Mouse (Mus musculus) liver, postnatal 0 days (tissue): Measurements from ENCODE around the gene Als2cr12. TPM values are rescaled to one million over a fixed set of nuclear protein-coding genes. Genes with fewer than 3 reads are reported as not detected.
A peak's percentile ranks its signal among the peaks of the same experiment; 100 is the strongest.
"Not testable (repeated sequence)": the region's sequence is repeated elsewhere in the genome, so short reads cannot be mapped to it uniquely, and the experiment has no call there.

Experiments used
- ATAC-seq: fragments of 200-750 bp; cut with Nextera tagmentation; 2 replicates; pipeline ENCODE4 v1.8.0; 2017; ENCODE audit warnings: mild to moderate bottlenecking, moderate library complexity
- DNase-seq: peaks from one replicate; pipeline ENCODE4 v3.0.0-alpha.2; 2016
- H3K27ac ChIP-seq: fragments of 300-500 bp; sonication (generic); 2 replicates; pipeline ENCODE4 v1.5.1; 2014; ENCODE audit warnings: antibody characterized with exemption, moderate library complexity, mild to moderate bottlenecking, low read depth
- H3K27me3 ChIP-seq: fragments of 300-500 bp; sonication (generic); 2 replicates; pipeline ENCODE4 v1.6.1; 2014; ENCODE audit warnings: low read length, control low read depth, mixed read lengths; ENCODE audit not compliant: insufficient read depth
- H3K36me3 ChIP-seq: fragments of 300-500 bp; sonication (generic); replicated peaks from 2 replicates; pipeline ENCODE4 v1.6.1; 2014; ENCODE audit warnings: mild to moderate bottlenecking, control low read depth, low read length, moderate library complexity, mixed read lengths; ENCODE audit not compliant: insufficient read depth
- H3K4me1 ChIP-seq: fragments of 300-500 bp; sonication (generic); 2 replicates; pipeline ENCODE4 v1.6.1; 2014; ENCODE audit warnings: antibody characterized with exemption, mild to moderate bottlenecking, control low read depth; ENCODE audit not compliant: insufficient read depth
- H3K4me2 ChIP-seq: fragments of 300-500 bp; sonication (generic); 2 replicates; pipeline ENCODE4 v1.6.1; 2014; ENCODE audit warnings: low read depth, mild to moderate bottlenecking, low read length, moderate library complexity, mixed read lengths
- H3K4me3 ChIP-seq: fragments of 300-500 bp; sonication (generic); 2 replicates; pipeline ENCODE4 v1.5.1; 2014; ENCODE audit warnings: low read depth, low read length
- H3K9ac ChIP-seq: fragments of 300-500 bp; sonication (generic); replicated peaks from 2 replicates; pipeline ENCODE4 v1.6.1; 2014; ENCODE audit warnings: mild to moderate bottlenecking, moderate library complexity
- H3K9me3 ChIP-seq: fragments of 300-500 bp; sonication (generic); 2 replicates; pipeline ENCODE4 v1.6.1; 2016; ENCODE audit warnings: mild to moderate bottlenecking, control low read depth, low read length, mixed read lengths
- CTCF ChIP-seq: sonication (generic); IDR thresholded peaks from 2 replicates; pipeline ENCODE4 v1.5.1; 2016; ENCODE audit warnings: antibody characterized with exemption, low read depth
- EP300 ChIP-seq: IDR thresholded peaks from 2 replicates; pipeline ENCODE4 v1.6.1; 2016; ENCODE audit warnings: antibody characterized with exemption, low read depth, mild to moderate bottlenecking
- WGBS: fragments of 180-500 bp; shearing (Covaris S2); extraction: QIAGEN DNeasy Blood & Tissue Kit; methylation state at CpG from one replicate; pipeline ENCODE4 v1.1.7; 2014; ENCODE audit not compliant: insufficient replicate concordance; 5-methylcytosine and 5-hydroxymethylcytosine counted together
- polyA plus RNA-seq: library from polyadenylated mRNA; unstranded; fragments of >200 nt; fragmentation: Nextera tagmentation; extraction: Ambion mirVana; gene quantifications from 2 replicates; pipeline ENCODE4 v1.2.1, GENCODE M21; 2015

The Als2cr12 gene
- polyA plus RNA-seq, 1 experiment from 2014 or later = not detected

DNA sequence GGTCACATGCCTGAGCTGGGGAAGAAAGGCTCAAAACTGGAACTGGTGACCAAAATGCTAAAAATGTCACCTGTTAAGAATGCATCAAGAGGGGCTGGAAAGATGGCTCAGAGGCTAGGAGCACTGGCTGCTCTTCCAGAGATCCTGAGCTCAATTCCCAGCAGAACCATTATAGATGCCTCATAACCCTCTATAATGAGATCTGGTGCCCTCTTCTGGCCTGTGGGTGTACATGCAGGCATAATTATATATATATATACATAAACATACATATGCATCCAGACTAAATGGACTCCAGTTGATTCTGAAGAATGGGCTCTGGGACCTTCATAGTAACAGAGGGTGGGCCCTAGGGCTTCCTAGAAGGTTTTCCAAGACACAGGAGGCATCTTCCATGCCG is 18.2 kb downstream of the Als2cr12 start:
- WGBS = 82% methylated on average over 1 of the region's 1 CpGs
- Histone ChIP-seq H3K27me3 (no peaks in the 10 kb centered on the region), H3K9me3 (no peaks in the 10 kb centered on the region), H3K4me1 (no peaks in the 10 kb centered on the region), H3K27ac (no peak overlapping the region), H3K4me3 (no peak overlapping the region), H3K4me2 (no peak overlapping the region), H3K9ac (no peak overlapping the region), H3K36me3 (no peaks in the 10 kb centered on the region)
- DNase-seq (peak; percentile 30), ATAC-seq (no peak)
- TF ChIP-seq EP300 (no peak), CTCF (peak; percentile 67)

DNA sequence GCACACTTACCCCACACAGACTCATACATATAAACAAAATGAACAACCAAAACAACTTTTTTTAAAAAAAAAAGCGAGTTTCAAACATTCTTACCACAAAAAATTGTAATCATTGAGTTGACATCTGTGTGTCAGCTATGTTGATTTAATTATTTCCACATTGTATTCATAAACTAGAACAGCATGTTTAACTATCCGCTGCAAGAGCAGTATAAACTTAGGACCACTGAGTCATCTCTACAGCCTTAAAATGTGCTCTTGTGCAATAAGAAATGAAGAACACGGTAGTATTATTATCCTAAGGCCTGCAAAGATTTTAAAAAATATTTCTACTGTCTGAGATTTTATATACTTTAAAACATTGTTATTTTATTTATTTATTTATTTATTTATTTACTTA is 20.8 kb downstream of the Als2cr12 start:
- Histone ChIP-seq H3K9me3 (no peaks in the 10 kb centered on the region), H3K4me3 (no peak overlapping the region), H3K27ac (no peak overlapping the region), H3K36me3 (no peaks in the 10 kb centered on the region), H3K4me2 (no peak overlapping the region), H3K9ac (no peak overlapping the region), H3K4me1 (no peaks in the 10 kb centered on the region), H3K27me3 (no peaks in the 10 kb centered on the region)
- TF ChIP-seq EP300 = no peak
- no peak for TF ChIP-seq CTCF
- DNase-seq (no peak), ATAC-seq (no peak)
- 78% methylated on average over 3 of the region's 3 CpGs for WGBS

DNA sequence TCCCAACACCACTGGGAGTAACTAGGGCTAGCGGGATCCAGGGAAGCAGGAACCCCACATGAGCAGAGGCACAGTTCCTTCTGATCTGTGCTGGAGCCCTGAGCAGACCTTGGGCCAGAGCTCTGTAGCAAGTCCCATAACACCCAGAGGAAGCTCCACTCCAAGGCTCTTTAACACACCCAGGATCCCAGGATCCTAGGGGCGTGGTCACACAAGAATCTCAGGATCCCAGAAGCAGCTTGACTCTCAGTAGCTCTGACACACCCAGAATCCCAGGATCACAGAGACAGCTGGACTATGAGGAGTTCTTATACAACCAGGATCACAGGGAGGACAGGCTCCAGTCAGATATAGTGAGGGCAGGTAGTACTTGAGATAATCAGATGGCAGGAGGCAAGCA is 23.7 kb downstream of the Als2cr12 start:
- no peak overlapping the region for H3K4me2 ChIP-seq
- H3K4me3 ChIP-seq = no peak overlapping the region
- H3K36me3 ChIP-seq = no peaks in the 10 kb centered on the region
- TF ChIP-seq EP300 = no peak
- no peak for TF ChIP-seq CTCF
- no peaks in the 10 kb centered on the region for H3K27me3 ChIP-seq
- H3K4me1 ChIP-seq = no peaks in the 10 kb centered on the region
- no peak overlapping the region for H3K9ac ChIP-seq
- ATAC-seq (no peak), DNase-seq (no peak)
- no peak overlapping the region for H3K27ac ChIP-seq
- WGBS = 63% methylated on average over 2 of the region's 2 CpGs
- H3K9me3 ChIP-seq = no peaks in the 10 kb centered on the region

DNA sequence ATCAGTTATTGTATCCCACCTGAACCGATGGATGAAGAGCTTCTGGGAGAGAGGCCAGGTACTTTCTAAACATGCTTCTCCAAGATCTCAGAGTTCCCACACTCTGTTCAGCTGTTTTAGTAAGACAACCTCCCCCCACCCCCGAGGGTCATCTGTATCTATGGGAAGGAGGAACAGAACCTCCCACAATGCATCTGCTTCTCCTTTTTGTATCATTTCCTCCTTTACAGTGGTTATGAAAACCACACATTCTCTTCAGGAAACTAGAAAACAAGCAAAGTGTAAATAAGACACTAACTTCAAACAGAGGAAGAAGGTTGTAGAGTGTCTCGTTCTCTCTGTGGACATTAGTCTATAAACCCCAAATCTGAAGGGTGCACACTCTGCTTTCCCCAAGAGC is 26.2 kb downstream of the Als2cr12 start:
- H3K27ac ChIP-seq, H3K36me3 ChIP-seq, DNase-seq, H3K9ac ChIP-seq, H3K9me3 ChIP-seq, ATAC-seq, H3K4me3 ChIP-seq, H3K27me3 ChIP-seq, H3K4me2 ChIP-seq, H3K4me1 ChIP-seq: not testable (repeated sequence)
- WGBS = 54% methylated on average over 3 of the region's 3 CpGs

DNA sequence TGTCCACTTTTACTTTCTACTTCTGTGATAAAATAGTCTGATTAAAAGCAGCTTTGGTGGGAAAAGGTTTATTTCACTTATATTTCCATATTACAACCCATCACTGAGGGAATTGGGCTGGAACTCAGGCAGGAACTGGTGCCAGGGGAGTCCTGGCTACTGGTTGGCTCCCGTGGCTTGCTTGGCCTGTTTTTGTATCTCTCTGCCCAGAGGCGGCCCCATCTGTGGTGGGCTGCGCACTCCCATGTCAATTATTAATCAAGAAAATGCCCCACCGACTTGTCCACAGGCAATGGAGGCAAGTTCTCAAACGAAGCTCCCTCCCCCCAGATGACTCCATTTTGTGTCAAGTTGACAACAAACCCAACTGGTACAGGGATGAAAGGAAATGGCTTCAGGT is 27.6 kb downstream of the Als2cr12 start:
- TF ChIP-seq EP300 = no peak
- no peak for TF ChIP-seq CTCF
- no peaks in the 10 kb centered on the region for H3K36me3 ChIP-seq
- H3K9me3 ChIP-seq = no peaks in the 10 kb centered on the region
- H3K9ac ChIP-seq = no peak overlapping the region
- ATAC-seq (no peak), DNase-seq (no peak)
- 79% methylated on average over 5 of the region's 5 CpGs for WGBS
- no peak overlapping the region for H3K4me2 ChIP-seq
- no peak overlapping the region for H3K27ac ChIP-seq
- no peaks in the 10 kb centered on the region for H3K27me3 ChIP-seq
- no peaks in the 10 kb centered on the region for H3K4me1 ChIP-seq
- no peak overlapping the region for H3K4me3 ChIP-seq

DNA sequence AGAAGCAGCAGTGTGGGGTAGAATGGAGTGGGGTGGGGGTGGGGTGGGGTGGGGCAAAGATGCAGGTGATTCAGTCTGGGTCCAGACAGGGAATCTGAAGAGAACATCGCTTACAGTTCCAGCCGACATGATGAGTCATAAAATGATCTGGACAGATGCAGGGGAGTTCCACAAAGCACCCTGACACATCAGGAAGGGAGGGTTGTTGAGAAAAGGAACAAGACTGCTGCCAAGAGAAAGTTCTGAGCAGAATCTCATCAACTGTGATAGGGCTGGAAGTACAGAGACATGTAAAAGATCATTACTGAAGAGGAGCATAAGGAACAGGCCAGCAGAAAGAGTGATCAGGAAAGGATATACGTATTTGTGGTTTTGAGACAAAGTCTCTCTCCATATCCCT is 32.4 kb downstream of the Als2cr12 start:
- not testable (repeated sequence) for H3K4me1 ChIP-seq, H3K27me3 ChIP-seq, H3K9ac ChIP-seq, H3K36me3 ChIP-seq, H3K4me2 ChIP-seq, ATAC-seq, H3K9me3 ChIP-seq, H3K4me3 ChIP-seq, DNase-seq, H3K27ac ChIP-seq
- 79% methylated on average over 3 of the region's 3 CpGs for WGBS

DNA sequence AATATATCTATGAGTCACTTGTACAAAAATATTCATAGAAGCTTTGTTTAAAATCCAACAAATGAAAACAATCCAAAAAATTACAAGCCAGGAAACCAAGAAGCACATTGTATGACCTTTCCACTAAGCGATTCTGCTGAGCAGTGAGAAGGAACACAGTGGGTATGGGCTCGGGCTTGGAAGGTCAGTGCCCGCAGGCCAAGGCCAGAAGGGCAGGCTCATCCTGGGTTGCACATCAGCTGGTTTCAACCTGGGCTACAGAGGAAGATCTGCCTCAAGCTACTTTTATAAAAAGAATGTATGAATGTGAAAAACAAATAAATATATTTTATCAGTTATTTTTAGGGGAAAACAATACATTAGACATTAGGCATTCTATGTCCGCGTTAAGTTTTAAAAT is 33.1 kb downstream of the Als2cr12 start:
- ATAC-seq, H3K4me3 ChIP-seq, H3K9ac ChIP-seq, H3K9me3 ChIP-seq, H3K4me2 ChIP-seq, H3K27me3 ChIP-seq, DNase-seq, H3K36me3 ChIP-seq, H3K4me1 ChIP-seq, H3K27ac ChIP-seq: not testable (repeated sequence)
- 86% methylated on average over 5 of the region's 5 CpGs for WGBS
